Mouse (Mus musculus) thymus, adult 2 months (tissue): ENCODE measurements around the gene Gm20521.

Experiments
- CTCF ChIP-seq: fragments of 200-500 bp; IDR thresholded peaks from 2 replicates; pipeline ENCODE4 v1.5.1; 2012; ENCODE audit warnings: mild to moderate bottlenecking, control low read depth, low read length, moderate library complexity, borderline replicate concordance; ENCODE audit not compliant: control insufficient read depth, poor library complexity, insufficient read depth; ENCODE audit errors: extremely low read depth
- POLR2A ChIP-seq: fragments of 200-500 bp; IDR thresholded peaks from 2 replicates; pipeline ENCODE4 v1.6.1; 2012; ENCODE audit warnings: mild to moderate bottlenecking, low read length, control low read depth, moderate library complexity; ENCODE audit not compliant: control insufficient read depth, poor library complexity, insufficient read depth; ENCODE audit errors: extremely low read depth

DNA sequence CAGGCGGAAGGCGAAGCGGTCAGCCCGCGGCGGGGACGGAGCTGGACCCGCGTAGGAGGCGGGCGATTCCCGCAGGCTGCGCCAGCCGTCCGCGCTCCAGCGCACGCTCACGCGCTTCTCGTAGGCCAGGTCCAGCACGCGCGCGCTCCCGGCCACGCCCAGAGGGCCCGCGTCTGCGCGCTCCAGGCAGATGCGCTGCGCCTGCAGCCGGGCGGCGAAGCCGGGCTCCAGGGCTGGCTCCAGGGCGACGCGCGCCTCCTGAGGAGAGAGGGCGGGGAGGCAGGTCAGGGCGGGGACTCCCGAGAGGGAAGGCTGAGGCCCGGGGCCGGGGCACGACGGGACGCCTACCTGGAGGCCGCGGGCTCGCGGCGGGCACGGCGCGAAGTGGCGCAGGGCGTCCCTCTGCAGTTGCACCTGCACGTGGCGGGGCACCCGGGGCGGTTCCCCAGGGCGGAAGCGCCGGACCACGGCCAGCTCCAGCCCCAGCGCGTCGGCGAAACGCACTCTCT lies 6.6 kb upstream of the Gm20521 start:
- TF ChIP-seq CTCF = no peak
- TF ChIP-seq POLR2A = 0 out of 2 replicates have a peak, but pooled peaks have one; percentile 12
